Comparison of ENCODE assay signal across 8 mouse cellular contexts in genomic region chr13:110018941-110019743, GRCm38 (mm10).
DNase-seq lines count a peak whose midpoint lies in the region; ATAC-seq and TF ChIP-seq lines count a peak whose summit lies in the region.

No protein-coding gene starts in this region.

- no peak overlapping the region for H3K27ac ChIP-seq in layer of hippocampus, adult 2 months
- H3K27ac ChIP-seq in forebrain, embryonic 16.5 days (ENCODE audit: low read length): peak overlapping the region; percentile 46; the same call in 1 of the 2 replicates
- no peak overlapping the region for H3K27ac ChIP-seq in kidney, adult 2 months (ENCODE audit: insufficient read depth, low read depth, low read length)

- peak; percentile 57 for ATAC-seq in forebrain, embryonic 16.5 days
- peak; percentile 17; the same call in 1 of the 2 replicates for ATAC-seq in megakaryocyte, adult 5-6 weeks (ENCODE audit: poor library complexity, severe bottlenecking)

- H3K4me1 ChIP-seq in forebrain, embryonic 16.5 days (replicated peaks; ENCODE audit: control insufficient read depth, insufficient read depth, low read length): peaks cover 9% of the 10 kb centered on the region
- H3K4me1 ChIP-seq in kidney, adult 2 months (ENCODE audit: control insufficient read depth, insufficient read depth, low read length): no peaks in the 10 kb centered on the region

- no peak for TF ChIP-seq CTCF in layer of hippocampus, adult 2 months (conservative IDR thresholded peaks at IDR 0.05)
- no peak for TF ChIP-seq CTCF in kidney, adult 2 months (conservative IDR thresholded peaks at IDR 0.05; ENCODE audit: insufficient read depth, insufficient read length, low read depth, low read length)

- no peaks in the 10 kb centered on the region for H3K36me3 ChIP-seq in forebrain, embryonic 16.5 days (ENCODE audit: control insufficient read depth, insufficient read depth)
- H3K36me3 ChIP-seq in kidney, adult 2 months (ENCODE audit: control insufficient read depth, insufficient read depth, low read length): no peaks in the 10 kb centered on the region

- H3K9ac ChIP-seq in forebrain, embryonic 16.5 days (replicated peaks; ENCODE audit: low read depth, low read length): peak overlapping the region; percentile 61

- H3K4me3 ChIP-seq in layer of hippocampus, adult 2 months: peak overlapping the region; percentile 52
- peak overlapping the region; percentile 41 for H3K4me3 ChIP-seq in forebrain, embryonic 16.5 days (replicated peaks; ENCODE audit: low read length)
- no peak overlapping the region for H3K4me3 ChIP-seq in kidney, adult 2 months (ENCODE audit: insufficient read depth, low read depth, low read length)

- no peaks in the 10 kb centered on the region for H3K9me3 ChIP-seq in forebrain, embryonic 16.5 days (ENCODE audit: control insufficient read depth, low read length)

- no peak for DNase-seq in layer of hippocampus, adult 2 months (ENCODE audit: low spot score in 2 of 2)
- no peak for DNase-seq in layer of hippocampus, adult 9-11 months
- DNase-seq in adrenal gland, postnatal 25 days: peak; percentile 30
- peak; percentile 4 for DNase-seq in kidney, adult 2 months
- DNase-seq in testis, postnatal 10 days (ENCODE audit: low spot score): peak; percentile 46
- no peak for DNase-seq in spleen, adult 12 weeks (ENCODE audit: low spot score)

- H3K27me3 ChIP-seq in forebrain, embryonic 16.5 days (replicated peaks; ENCODE audit: control insufficient read depth, insufficient read depth, low read length): no peaks in the 10 kb centered on the region
- no peaks in the 10 kb centered on the region for H3K27me3 ChIP-seq in kidney, adult 2 months (replicated peaks; ENCODE audit: control insufficient read depth, insufficient read depth, low read length)

- 1% methylated on average over 20 of the region's 20 CpGs for WGBS in forebrain, embryonic 16.5 days
- 13% methylated on average over 20 of the region's 20 CpGs for WGBS in kidney, adult 2 months

- no peak for TF ChIP-seq POLR2A in kidney, adult 2 months (IDR thresholded peaks at IDR 0.05; ENCODE audit: low read depth, low read length)

- H3K4me2 ChIP-seq in forebrain, embryonic 16.5 days (ENCODE audit: low read length): peak overlapping the region; percentile 65

Comparison
In these comparisons a context has a peak if more than half of its experiments do, and no peak if none do; other contexts are left out.
1. DNase-seq: peak in adrenal gland, postnatal 25 days (single experiment), kidney, adult 2 months (single experiment) and testis, postnatal 10 days (single experiment); none in layer of hippocampus, adult 2 months (0 of 2), layer of hippocampus, adult 9-11 months (single experiment) and spleen, adult 12 weeks (single experiment).